Mouse (Mus musculus): ENCODE results near the gene Vps13d.

Gene Vps13d

DNA sequence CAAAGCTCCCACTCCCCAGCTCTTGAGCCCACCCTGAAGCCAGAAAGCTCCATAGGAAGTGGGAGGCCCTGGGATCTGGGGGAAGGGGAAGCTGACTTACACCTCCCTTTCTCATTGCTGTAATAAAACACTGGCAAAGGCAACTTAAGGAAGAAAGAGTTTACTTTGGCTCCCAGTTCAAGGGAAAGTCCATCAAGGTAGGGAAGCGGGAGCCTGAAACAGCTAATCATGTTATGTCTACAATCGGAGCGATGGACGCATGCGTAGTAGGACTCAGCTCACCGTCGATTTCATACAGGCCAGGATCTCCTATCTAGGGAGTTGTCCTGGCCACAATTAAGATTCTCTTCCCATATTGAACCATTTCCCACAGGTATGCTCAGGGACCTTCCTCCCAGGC is 263.6 kb downstream of the Vps13d start:
- in situ Hi-C loops (cut with MboI; ENCODE audit: unreplicated experiment in 2 of 2), result no loop called here

DNA sequence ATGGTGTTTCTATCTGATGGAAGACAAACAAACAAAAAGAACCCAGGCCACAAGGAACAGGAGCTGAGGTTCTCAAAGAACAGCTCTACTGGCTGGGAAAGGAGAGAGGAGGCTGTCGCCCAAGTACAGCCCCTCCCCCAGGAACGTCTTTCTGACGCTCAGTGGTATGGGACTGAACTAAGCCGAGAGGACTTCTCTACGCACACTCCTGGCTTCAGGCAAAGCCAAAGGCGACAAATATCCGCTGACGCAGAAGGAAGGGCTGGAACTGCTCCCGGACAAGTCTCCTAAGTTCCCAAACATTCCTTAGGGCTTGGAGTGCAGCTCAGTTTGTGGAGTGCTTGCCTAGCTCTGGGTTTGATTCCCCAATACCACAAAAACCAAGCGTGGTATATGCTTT is 264.4 kb downstream of the Vps13d start:
- in situ Hi-C loops (cut with MboI; ENCODE audit: unreplicated experiment in 2 of 2), result no loop called here

DNA sequence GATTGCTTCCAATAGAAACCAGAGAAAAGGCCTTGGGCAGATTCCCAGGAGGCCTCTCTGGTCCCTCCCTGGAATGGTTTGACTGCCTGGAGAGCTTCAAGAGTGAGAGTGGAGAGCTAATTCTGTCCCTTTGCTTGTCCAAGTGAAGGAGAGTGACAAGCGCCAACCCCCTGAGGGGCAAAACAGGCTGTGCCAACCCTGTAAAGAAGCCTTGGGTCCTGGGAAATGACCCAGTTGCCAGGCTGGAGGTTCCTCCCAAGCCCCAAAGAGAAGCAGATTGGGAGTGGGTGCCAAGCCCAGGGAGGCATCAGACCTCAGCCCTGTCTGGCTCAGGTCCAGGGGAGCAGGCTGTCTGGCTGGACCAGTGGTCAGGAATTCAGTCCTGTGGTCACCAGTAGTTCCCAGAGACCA is 265.0 kb downstream of the Vps13d start:
- in situ Hi-C loops (cut with MboI; ENCODE audit: unreplicated experiment in 2 of 2), result no loop called here

DNA sequence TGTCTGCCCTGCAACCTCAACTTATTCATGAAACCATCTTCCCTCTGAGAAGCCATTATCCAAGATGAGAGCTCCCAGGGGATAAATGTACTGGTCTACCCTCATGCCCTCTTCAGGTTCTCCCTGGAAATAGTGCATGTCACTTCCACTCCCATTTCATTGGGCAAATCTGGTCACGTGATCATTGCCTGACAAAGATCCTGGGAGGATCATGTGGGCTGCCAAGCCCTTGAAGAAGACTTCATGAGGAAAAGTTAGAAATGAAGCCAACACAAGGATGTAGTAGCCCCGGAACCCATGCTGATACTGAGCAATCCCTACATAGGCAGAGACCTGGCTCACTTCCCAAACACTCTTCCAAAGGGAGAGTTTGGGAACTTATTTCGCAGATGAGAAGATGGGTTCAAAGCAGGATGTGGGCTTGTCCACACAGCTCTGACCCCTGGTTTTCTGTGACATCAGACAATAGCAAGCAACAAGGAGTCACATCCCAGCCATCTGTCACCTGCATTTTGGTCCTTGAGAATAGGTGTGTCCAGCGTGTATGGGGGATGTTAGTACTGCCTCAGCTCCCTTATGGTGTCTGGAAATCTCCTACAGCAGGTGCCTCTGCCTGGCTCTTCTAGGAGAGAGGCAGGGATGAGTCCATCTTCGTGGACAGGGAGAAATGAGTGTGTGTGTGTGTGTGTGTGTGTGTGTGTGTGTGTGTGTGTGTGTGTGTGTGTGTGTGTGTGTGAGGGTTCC is 265.9 kb downstream of the Vps13d start:
- in situ Hi-C loops (cut with MboI; ENCODE audit: unreplicated experiment in 2 of 2), result no loop called here
